Mouse (Mus musculus) ES-E14 (cell line): Measurements from ENCODE around the gene Gm10135. TPM values are rescaled to one million over a fixed set of nuclear protein-coding genes. Genes with fewer than 3 reads are reported as not detected.

Experiments
- DNase-seq: peaks from one replicate; pipeline ENCODE4 v3.0.0-alpha.2; 2013; ENCODE audit warnings: low read depth, low spot score
- H3K27ac ChIP-seq: 2 replicates; pipeline ENCODE4 v1.5.1; 2012; ENCODE audit warnings: low read depth, mild to moderate bottlenecking, low read length, moderate library complexity, mixed read lengths; ENCODE audit not compliant: poor library complexity, insufficient read depth, severe bottlenecking
- H3K36me3 ChIP-seq: 2 replicates; pipeline ENCODE4 v1.6.1; 2012; ENCODE audit warnings: mild to moderate bottlenecking, low read length, moderate library complexity, mixed read lengths; ENCODE audit not compliant: control insufficient read depth, poor library complexity, insufficient read depth, severe bottlenecking
- H3K4me1 ChIP-seq, 2 experiments: fragments of 150-350 bp in 1 of 2; sonication (generic) in 1 of 2; 2 replicates each; pipeline ENCODE4 v1.6.1; 2012; ENCODE audit warnings: low read length in 2 of 2, mild to moderate bottlenecking in 1 of 2, mixed read lengths in 1 of 2; ENCODE audit not compliant: control insufficient read depth in 2 of 2, insufficient read depth in 2 of 2, poor library complexity in 1 of 2
- H3K4me3 ChIP-seq, 2 experiments: fragments of 150-350 bp in 1 of 2; sonication (generic) in 1 of 2; 2 replicates each; pipeline ENCODE4 v1.5.1; 2012; ENCODE audit warnings: low read length in 2 of 2, low read depth in 1 of 2, mild to moderate bottlenecking in 1 of 2, mixed read lengths in 1 of 2; ENCODE audit not compliant: insufficient read depth in 1 of 2, poor library complexity in 1 of 2, severe bottlenecking in 1 of 2
- H3K9ac ChIP-seq: 2 replicates; pipeline ENCODE4 v1.6.1; 2012; ENCODE audit warnings: low read depth, mild to moderate bottlenecking, low read length, mixed read lengths; ENCODE audit not compliant: poor library complexity, insufficient read depth, severe bottlenecking
- H3K9me3 ChIP-seq: fragments of 150-350 bp; sonication (generic); 2 replicates; pipeline ENCODE4 v1.6.1; 2012; ENCODE audit warnings: low read depth, mild to moderate bottlenecking, low read length; ENCODE audit not compliant: control insufficient read depth, insufficient read depth
- CHD2 ChIP-seq: IDR thresholded peaks from 2 replicates; pipeline ENCODE4 v1.6.1; 2014; ENCODE audit warnings: mild to moderate bottlenecking, low read depth, low read length, inconsistent platforms
- HCFC1 ChIP-seq: IDR thresholded peaks from 2 replicates; pipeline ENCODE4 v1.6.1; 2012; ENCODE audit warnings: low read length, inconsistent platforms, borderline replicate concordance; ENCODE audit not compliant: insufficient read depth
- MAFK ChIP-seq: IDR thresholded peaks from 2 replicates; pipeline ENCODE4 v1.6.1; 2014; ENCODE audit warnings: mild to moderate bottlenecking, low read depth, low read length, inconsistent platforms; ENCODE audit not compliant: insufficient read depth
- ZC3H11A ChIP-seq: IDR thresholded peaks from 2 replicates; pipeline ENCODE4 v1.6.1; 2012; ENCODE audit warnings: low read depth, mild to moderate bottlenecking, inconsistent platforms, low read length, borderline replicate concordance
- ZNF384 ChIP-seq: IDR thresholded peaks from 2 replicates; pipeline ENCODE4 v1.6.1; 2012; ENCODE audit warnings: low read depth, low read length, inconsistent platforms
- in situ Hi-C, 2 experiments: fragments of 600-800 bp; cut with MboI; formaldehyde crosslinking; loops; one replicate each; pipeline ENCODE4 v1.15.1; 2025; ENCODE audit warnings: low sequenced_read_pairs in 2 of 2, inconsistent platforms in 1 of 2; ENCODE audit not compliant: unreplicated experiment in 2 of 2
- total RNA-seq: library from RNA; depleted of rRNA; stranded (reverse); fragments of 300-350 nt; gene quantifications from 2 replicates; pipeline ENCODE4 v1.2.3, GENCODE M21; 2012

Gene Gm10135
- total RNA-seq, 1 experiment: not detected

DNA sequence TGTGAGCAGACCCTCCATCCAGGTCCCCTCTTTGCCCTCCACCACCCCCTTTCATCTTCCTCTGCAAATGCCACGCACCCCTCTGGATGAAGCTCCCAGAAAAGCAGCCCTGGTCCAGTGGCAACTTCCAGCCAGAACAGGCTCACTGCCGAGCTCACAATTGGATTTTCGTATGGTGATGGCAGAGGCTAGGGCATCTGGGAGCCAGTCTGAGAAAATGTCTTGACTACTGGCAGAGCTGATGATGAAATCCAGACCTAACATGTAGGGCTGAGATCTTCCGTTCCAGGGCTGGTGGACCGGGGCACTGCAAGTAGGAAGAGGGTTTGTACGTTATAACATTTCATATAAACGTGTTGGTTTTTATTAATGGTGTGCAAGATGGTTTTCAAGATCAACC is 13.3 kb upstream of the Gm10135 start:
- H3K9me3 ChIP-seq: no peaks in the 10 kb centered on the region
- no peaks in the 10 kb centered on the region for H3K36me3 ChIP-seq
- no peak overlapping the region for H3K27ac ChIP-seq
- no peak for DNase-seq
- H3K4me3 ChIP-seq: no peak overlapping the region
- no peaks in the 10 kb centered on the region for H3K4me1 ChIP-seq
- TF ChIP-seq ZNF384 (no peak), ZC3H11A (no peak), CHD2 (no peak), MAFK (no peak), HCFC1 (no peak)
- in situ Hi-C loops: loop anchor here (10.0 to 25.0 kb wide), 2 partner anchors 397 to 400 kb away; no protein-coding TSS in a partner anchor
- H3K9ac ChIP-seq: no peak overlapping the region

DNA sequence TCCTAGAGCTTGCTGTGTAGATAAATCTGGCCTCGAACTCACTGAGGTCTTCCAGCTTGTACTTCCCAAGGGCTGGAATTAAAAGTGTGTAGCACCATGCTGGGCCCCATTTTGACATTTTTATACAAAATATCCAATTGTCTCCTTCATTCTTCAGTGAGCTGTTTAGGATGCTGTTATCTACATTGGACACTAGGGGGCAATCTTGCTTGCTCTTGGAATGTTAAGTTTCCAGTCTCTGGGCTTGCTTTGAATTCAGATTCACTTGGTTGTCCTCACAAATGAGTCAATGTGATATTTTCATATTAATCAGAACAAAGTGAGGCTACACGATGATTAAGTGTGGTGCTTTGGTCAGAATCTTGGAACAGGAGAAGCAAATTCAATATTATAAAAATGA is 9.6 kb upstream of the Gm10135 start:
- Histone ChIP-seq H3K9me3 (no peaks in the 10 kb centered on the region), H3K4me3 (no peak overlapping the region), H3K27ac (no peak overlapping the region), H3K36me3 (peaks cover 2% of the 10 kb centered on the region; the same call in 1 of the 2 replicates), H3K4me1 (no peaks in the 10 kb centered on the region), H3K9ac (no peak overlapping the region)
- no peak for DNase-seq
- in situ Hi-C loops: loop anchor here (10.0 to 25.0 kb wide), 2 partner anchors 401 to 403 kb away; no protein-coding TSS in a partner anchor
- TF ChIP-seq CHD2 (no peak), ZNF384 (peak; percentile 77), ZC3H11A (peak; percentile 74)

DNA sequence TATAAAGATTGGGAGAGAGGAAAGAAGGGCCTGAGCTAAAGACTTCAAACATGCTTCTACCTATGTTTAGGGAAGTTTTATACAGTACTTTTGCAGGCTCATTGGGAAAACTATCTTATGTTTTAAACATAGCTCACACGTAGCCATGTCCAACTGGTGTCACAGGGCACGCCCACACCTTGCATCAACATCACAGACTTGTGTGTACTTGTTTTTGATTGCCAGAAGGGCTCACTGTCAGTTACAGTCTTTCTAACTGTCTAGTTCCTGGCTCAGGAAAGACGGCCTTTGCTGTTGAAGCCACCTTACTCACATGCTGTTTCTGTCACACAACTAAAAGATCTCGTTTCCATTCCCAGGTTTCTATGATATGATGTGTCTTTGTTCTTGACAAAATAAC is 2.0 kb upstream of the Gm10135 start:
- DNase-seq: no peak
- Histone ChIP-seq H3K4me1 (no peaks in the 10 kb centered on the region), H3K4me3 (no peak overlapping the region), H3K36me3 (peaks cover 10% of the 10 kb centered on the region; the same call in 1 of the 2 replicates), H3K9me3 (no peaks in the 10 kb centered on the region), H3K27ac (no peak overlapping the region), H3K9ac (no peak overlapping the region)
- in situ Hi-C loops: loop anchor here in 1 of 2 experiments (25.0 kb wide), 1 partner anchor 411 kb away; no protein-coding TSS in a partner anchor
- TF ChIP-seq ZC3H11A (no peak), MAFK (no peak), HCFC1 (no peak), ZNF384 (no peak), CHD2 (no peak)

DNA sequence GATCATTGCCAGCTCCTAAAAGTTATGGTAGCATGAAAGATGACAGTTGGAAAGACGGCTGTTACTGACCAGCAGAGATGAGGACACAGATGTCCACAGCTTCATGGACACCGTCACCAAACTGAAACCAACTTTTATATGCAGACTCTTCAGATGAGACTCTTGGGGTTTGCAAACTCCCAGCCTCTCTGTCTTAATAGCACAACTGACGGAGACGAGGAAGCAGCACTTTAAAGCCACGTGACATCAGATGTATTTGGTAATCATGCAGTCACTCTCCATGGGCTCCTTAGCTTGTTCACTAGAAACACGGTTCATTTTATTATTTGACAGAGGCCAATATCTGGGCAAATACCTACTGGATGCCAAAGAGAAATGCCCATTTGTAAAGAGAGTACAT is 1.5 kb upstream of the Gm10135 start:
- in situ Hi-C loops: loop anchor here in 1 of 2 experiments (25.0 kb wide), 1 partner anchor 411 kb away; no protein-coding TSS in a partner anchor
- Histone ChIP-seq H3K27ac (no peak overlapping the region), H3K4me3 (no peak overlapping the region), H3K36me3 (peaks cover 10% of the 10 kb centered on the region; the same call in 1 of the 2 replicates), H3K9ac (no peak overlapping the region), H3K4me1 (no peaks in the 10 kb centered on the region), H3K9me3 (no peaks in the 10 kb centered on the region)
- no peak for TF ChIP-seq ZNF384
- no peak for TF ChIP-seq HCFC1
- no peak for DNase-seq

DNA sequence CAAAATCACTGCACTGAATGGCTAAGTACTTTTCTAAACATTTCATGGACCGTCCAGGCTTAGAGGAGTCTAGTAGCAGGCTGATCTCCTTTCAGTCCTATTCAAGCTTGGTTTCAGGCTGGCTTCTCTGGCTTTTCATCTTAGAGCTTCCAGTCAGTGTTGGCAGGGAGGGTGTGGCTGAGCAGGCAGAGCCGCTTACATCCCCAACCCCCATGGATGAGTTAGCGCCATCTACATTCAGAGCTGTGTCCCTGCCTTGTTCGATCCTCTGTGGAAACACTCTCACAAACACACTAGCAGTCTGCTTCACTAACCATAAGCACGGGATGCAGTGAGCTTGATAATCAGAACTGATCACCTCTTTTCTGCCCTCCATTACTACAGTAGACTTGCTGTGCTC is 1.6 kb downstream of the Gm10135 start:
- Histone ChIP-seq H3K4me1 (no peaks in the 10 kb centered on the region), H3K36me3 (peaks cover 11% of the 10 kb centered on the region; the same call in 1 of the 2 replicates), H3K27ac (no peak overlapping the region), H3K9ac (no peak overlapping the region), H3K9me3 (no peaks in the 10 kb centered on the region), H3K4me3 (no peak overlapping the region)
- TF ChIP-seq HCFC1 (no peak), ZC3H11A (no peak)
- DNase-seq: peak; percentile 16
- in situ Hi-C loops: no loop called here
